Mouse (Mus musculus) thymus, postnatal 14 days (tissue): ENCODE measurements at regions not wholly inside any gene's neighbourhood (a gene's known extent, or its start where the extent isn't known, plus 50 kb on each side); places are given as distances from the start of the nearest gene placed in this dataset.
A peak's percentile ranks its signal among the peaks of the same experiment; 100 is the strongest.

Experiments
- DNase-seq: peaks from one replicate; pipeline ENCODE4 v3.0.0; 2021

DNA sequence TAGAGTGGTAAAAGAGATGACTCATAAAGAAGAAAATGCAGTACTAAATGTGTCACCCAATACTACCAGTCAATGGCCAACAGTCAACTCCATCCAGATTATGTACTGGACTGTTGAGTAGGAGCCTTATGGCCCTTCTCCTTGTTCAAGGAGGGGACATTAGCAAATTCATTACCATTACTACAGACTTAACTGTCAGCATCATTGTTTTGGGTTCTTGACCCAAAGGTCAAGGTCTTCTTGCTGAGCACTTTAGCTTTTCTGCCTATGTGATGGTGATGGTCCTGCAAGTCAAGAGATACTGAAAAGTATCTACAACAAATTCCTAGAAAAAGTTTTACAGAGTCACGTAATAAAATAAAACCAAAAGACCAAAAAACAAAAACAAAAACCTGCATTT, 1251.4 kb downstream of the Gm37988 start:
- no peak for DNase-seq

DNA sequence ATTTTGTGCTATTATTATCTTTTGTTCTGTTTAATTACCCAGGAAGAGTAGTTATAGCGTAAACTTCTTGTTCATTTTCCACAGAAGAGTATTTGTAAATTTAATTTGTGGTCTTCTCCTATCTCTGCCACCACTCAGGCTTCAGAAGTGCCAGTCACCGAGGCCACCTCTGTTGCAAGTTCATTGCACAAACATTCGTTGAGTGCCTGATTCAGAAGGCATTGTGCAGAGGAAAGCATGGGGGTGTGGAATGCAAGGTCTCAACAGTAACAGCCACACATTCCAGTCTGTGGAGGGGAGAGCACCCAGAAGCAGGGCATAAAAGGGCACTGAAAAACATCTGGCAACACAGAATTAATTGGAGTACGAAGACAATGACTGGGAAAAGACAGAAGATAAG, 1268.9 kb downstream of the Gm37988 start:
- no peak for DNase-seq

- DNase-seq: no peak
Observed at GRCm38 (mm10) chr1:6081876-6082275, 1274.2 kb downstream of the Gm37988 start.

- DNase-seq: no peak
Observed at GRCm38 (mm10) chr1:6094162-6094934, 1286.7 kb downstream of the Gm37988 start.

- no peak for DNase-seq
Observed at GRCm38 (mm10) chr1:6117557-6117956, 1309.9 kb downstream of the Gm37988 start.

DNA sequence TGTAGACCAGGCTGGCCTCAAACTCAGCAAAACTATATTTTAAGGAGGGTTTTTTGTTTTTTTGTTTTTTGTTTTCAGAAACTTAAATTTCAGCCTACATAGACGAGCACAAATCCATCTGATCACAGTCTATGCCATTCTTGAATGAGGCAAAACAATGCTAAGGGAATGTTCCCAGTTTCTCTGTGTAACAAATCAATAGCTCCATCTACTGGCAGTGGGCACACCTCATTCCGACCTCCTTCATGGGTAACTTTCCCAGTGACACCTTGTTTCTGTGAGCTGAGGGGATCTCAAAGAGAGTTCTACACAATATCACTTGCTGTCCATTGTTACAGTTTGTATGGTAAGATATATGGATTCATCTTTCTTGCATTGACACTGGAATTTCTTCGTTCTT, 1327.4 kb downstream of the Gm37988 start:
- no peak for DNase-seq

GRCm38 (mm10) chr1:6140245-6140644, 1332.6 kb downstream of the Gm37988 start:
- DNase-seq: no peak

DNA sequence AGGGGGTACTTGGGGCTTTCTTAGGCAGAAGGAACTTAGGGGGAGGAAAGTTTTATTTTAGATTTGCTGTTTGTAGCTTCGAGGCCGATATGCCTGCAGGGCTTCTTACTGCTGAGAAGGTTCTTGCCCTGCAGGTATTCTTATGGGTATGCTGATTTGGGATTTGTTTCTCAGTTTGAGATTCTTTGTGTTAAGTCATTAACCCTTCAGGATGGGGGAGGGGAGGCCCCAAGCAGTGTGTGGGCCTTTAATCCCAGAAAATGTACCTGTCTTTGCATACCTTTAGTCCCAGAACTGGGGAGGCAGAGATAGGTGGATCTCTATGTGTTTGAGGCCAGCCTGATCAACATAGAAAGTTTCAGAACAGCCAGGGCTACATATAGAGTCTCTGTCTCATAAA, 1335.1 kb downstream of the Gm37988 start:
- no peak for DNase-seq

DNA sequence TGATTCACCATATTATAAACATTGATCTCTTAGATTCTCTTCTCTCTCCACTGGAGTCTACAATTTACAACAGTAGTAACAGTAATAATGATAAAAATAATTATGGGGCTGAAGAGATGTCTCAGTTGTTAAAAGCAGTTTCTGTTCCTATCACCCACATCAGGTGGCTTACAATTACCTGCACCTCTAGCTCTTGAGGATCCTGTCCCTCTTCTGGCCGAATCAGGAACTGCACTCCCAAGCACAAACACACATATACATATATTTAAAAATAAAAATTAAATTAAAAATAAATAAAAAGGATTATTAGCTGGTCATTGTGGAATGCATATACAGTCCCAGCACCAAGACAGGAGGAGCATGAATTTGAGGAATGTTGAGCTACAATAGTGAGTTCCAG, 1336.2 kb downstream of the Gm37988 start:
- DNase-seq: peak; percentile 9

DNA sequence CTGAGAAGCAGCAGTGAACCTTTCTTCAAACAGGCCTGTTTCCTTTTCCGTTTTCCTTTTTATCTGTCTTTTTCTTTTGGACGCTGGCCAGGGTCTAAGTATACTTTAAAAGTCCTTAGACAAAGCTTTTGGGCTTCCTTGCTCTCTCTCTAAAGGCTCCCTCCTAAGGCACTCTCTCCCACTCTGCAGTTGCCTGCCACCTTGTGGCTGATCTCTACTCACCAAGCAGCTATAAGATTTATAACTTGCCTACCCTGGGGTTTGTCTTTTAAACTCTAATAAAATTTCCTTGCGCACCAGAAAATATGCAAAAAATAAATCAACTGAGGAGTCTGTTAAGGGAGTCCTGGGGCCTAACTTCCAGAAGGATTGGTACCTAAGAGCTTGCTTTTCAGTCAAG, 1344.7 kb downstream of the Gm37988 start:
- no peak for DNase-seq
